Mouse (Mus musculus): ENCODE measurements around the gene Taf1b.
"Not testable (repeated sequence)": the region's sequence is repeated elsewhere in the genome, so short reads cannot be mapped to it uniquely, and the experiment has no call there.

Gene Taf1b

GRCm38 (mm10) chr12:24498150-24498840 is at the start of gene Taf1b:
Gene Taf1b (plus strand): TSS chr12:24498359.
- in situ Hi-C loops (cut with MboI, MseI), result loop anchor here (25.0 kb wide), 1 partner anchor 439 kb away; no protein-coding TSS in a partner anchor

- in situ Hi-C loops (cut with MboI, MseI), result loop anchor here (5.0 kb wide), 1 partner anchor 137 kb away; no protein-coding TSS in a partner anchor
Observed at GRCm38 (mm10) chr12:24460406-24460805, 37.8 kb upstream of the Taf1b start.

- in situ Hi-C loops (cut with MboI, MseI), result loop anchor here (5.0 kb wide), 1 partner anchor 135 kb away; no protein-coding TSS in a partner anchor
Observed at GRCm38 (mm10) chr12:24462121-24462520, 36.0 kb upstream of the Taf1b start.

- in situ Hi-C loops (cut with MboI, MseI), result loop anchor here (5.0 kb wide), 1 partner anchor 134 kb away; no protein-coding TSS in a partner anchor
Observed at GRCm38 (mm10) chr12:24463490-24463889, 34.7 kb upstream of the Taf1b start.

- in situ Hi-C loops (cut with MboI, MseI), result no loop called here
Observed at GRCm38 (mm10) chr12:24468966-24469365, 29.2 kb upstream of the Taf1b start.

GRCm38 (mm10) chr12:24470943-24471342 is 27.2 kb upstream of the Taf1b start:
- in situ Hi-C loops (cut with MboI, MseI), result no loop called here

- in situ Hi-C loops (cut with MboI, MseI), result no loop called here
Observed at GRCm38 (mm10) chr12:24473221-24473620, 24.9 kb upstream of the Taf1b start.

- in situ Hi-C loops (cut with MboI, MseI), result loop anchor here (25.0 kb wide), 1 partner anchor 452 kb away; no protein-coding TSS in a partner anchor
Observed at GRCm38 (mm10) chr12:24484930-24485329, 13.2 kb upstream of the Taf1b start.

GRCm38 (mm10) chr12:24486882-24487281 is 11.3 kb upstream of the Taf1b start:
- in situ Hi-C loops (cut with MboI, MseI), result loop anchor here (25.0 kb wide), 1 partner anchor 450 kb away; no protein-coding TSS in a partner anchor

- in situ Hi-C loops (cut with MboI, MseI), result loop anchor here (25.0 kb wide), 1 partner anchor 445 kb away; no protein-coding TSS in a partner anchor
Observed at GRCm38 (mm10) chr12:24492507-24492906, 5.7 kb upstream of the Taf1b start.

- in situ Hi-C loops (cut with MboI, MseI), result loop anchor here (25.0 kb wide), 1 partner anchor 444 kb away; no protein-coding TSS in a partner anchor
Observed at GRCm38 (mm10) chr12:24493011-24493410, 5.1 kb upstream of the Taf1b start.

GRCm38 (mm10) chr12:24493412-24493811 is 4.7 kb upstream of the Taf1b start:
- in situ Hi-C loops (cut with MboI, MseI), result loop anchor here (25.0 kb wide), 1 partner anchor 444 kb away; no protein-coding TSS in a partner anchor

GRCm38 (mm10) chr12:24494791-24495190 is 3.4 kb upstream of the Taf1b start:
- in situ Hi-C loops (cut with MboI, MseI), result loop anchor here (25.0 kb wide), 1 partner anchor 443 kb away; no protein-coding TSS in a partner anchor

GRCm38 (mm10) chr12:24498841-24499485 is 804 bp downstream of the Taf1b start:
- in situ Hi-C loops (cut with MboI, MseI), result loop anchor here (25.0 kb wide), 1 partner anchor 438 kb away; no protein-coding TSS in a partner anchor

- in situ Hi-C loops (cut with MboI, MseI), result no loop called here
Observed at GRCm38 (mm10) chr12:24517118-24517517, 19.0 kb downstream of the Taf1b start.

- in situ Hi-C loops (cut with MboI, MseI), result no loop called here
Observed at GRCm38 (mm10) chr12:24521076-24521475, 22.9 kb downstream of the Taf1b start.

GRCm38 (mm10) chr12:24525065-24525464 is 26.9 kb downstream of the Taf1b start:
- in situ Hi-C loops (cut with MboI, MseI), result not testable (repeated sequence)

- in situ Hi-C loops (cut with MboI, MseI), result loop anchor here (5.0 kb wide), 1 partner anchor 59 kb away; no protein-coding TSS in a partner anchor
Observed at GRCm38 (mm10) chr12:24536390-24536789, 38.2 kb downstream of the Taf1b start.

- in situ Hi-C loops (cut with MboI, MseI), result loop anchor here (5.0 kb wide), 1 partner anchor 60 kb away; no protein-coding TSS in a partner anchor
Observed at GRCm38 (mm10) chr12:24537201-24537600, 39.0 kb downstream of the Taf1b start.

GRCm38 (mm10) chr12:24537965-24538364 is 39.8 kb downstream of the Taf1b start:
- in situ Hi-C loops (cut with MboI, MseI), result loop anchor here (5.0 kb wide), 1 partner anchor 61 kb away; no protein-coding TSS in a partner anchor

- in situ Hi-C loops (cut with MboI, MseI), result no loop called here
Observed at GRCm38 (mm10) chr12:24541426-24542154, 43.4 kb downstream of the Taf1b start.
